Mouse (Mus musculus) urinary bladder, postnatal 10 days (tissue): ENCODE data around the gene Stx5a.
A peak's percentile ranks its signal among the peaks of the same experiment; 100 is the strongest.

Source experiments
- DNase-seq: peaks from one replicate; pipeline ENCODE4 v3.0.0; 2022; ENCODE audit warnings: low spot score

Gene Stx5a

DNA sequence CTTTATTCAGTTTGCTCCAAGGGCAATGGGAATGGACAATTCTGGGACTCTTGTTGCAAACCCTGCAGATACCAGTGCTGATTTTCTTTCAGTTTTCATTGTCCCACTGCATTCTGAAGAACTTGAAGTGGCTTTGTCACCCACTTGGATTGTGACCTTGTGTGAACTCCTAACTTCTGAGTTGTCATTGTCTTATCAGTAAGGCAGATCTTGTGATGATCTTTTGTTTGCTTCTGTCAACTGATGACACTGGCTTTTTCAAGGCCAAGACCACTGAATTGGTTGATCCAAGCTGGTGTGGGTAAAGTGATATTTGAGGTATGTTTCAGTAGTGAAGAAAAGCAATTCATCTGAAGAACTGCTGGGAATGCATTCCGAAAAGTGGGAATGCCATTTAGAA, 4.2 kb downstream of the Stx5a start:
- DNase-seq = no peak

DNA sequence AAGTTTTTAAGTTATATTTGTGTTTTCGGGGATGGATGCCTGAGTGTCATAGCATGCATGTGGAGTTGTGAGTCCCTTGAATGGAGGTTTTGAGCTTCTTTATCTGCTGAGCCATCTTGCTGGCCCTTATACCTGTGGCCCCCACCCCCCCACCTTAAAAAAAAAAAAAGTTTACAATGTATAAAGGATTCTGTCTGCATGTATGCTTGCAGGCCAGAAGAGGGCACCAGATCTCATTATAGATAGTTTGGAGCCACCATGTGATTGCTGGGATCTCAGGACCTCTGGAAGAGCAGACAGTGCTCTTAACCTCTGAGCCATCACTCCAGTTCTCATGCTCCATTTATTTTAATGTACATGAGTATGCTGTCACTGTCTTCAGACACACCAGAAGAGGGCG, 6.2 kb downstream of the Stx5a start:
- no peak for DNase-seq

DNA sequence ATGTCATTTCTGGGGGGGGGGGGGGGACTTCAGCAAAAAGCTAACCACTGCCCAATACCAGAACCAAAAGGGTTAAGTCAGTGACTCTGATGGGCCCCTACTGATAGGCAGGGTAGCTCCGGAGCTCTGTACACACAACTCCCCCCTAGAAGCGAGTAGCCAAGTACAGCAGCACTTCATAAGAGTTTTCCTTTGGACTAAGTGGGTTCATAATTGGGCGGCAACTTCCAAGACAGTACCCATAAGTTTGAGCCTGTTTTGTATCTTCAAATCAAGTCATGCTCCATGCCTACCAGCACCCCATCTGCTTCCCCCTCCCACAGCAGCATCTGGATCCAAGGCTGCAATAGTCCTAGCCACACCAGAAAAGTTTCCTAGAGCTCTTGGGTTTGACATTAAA, 14.4 kb downstream of the Stx5a start:
- DNase-seq = no peak

DNA sequence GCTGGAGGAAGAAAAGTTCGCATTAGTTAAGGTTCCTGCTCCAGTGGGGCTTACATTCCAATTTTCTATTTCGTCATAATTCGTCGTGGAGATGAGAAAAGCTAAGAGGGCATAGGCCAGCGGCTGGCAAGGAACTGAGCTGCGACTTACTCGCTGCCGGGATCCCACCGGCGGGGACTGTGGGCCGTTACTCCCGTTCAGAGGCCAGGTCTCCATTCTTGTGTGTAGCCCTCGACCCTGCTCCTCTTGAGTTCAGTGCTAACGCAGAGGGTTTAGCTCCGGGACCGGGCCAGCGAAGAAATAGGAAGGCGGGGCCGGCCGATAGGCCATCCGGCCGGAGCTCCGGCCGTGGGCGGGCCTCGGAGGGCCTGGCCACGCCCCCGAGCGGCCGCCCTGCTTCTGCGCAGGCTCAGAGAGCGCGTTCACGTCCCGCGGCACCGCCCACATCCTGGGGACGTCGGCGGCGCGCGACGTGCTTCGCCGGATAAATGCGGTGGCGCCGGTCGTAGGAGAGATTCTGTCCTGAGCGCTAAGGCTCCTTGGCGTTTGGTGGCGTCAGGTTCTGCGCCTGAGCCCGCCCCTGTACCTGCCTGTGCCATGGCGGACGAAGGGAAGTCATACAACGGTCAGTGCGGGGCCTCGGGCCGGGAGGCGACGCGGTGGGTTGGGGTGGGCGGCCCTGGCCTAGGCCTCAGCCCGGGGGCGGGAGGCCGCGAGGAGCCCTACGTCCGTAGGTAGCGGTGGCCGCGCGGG, 15.6 kb downstream of the Stx5a start, which contains the start of gene Nxf1:
TSS of gene Nxf1 (plus strand) at position 439 of the 753 bp plus-strand sequence.
- DNase-seq = peak; percentile 70

DNA sequence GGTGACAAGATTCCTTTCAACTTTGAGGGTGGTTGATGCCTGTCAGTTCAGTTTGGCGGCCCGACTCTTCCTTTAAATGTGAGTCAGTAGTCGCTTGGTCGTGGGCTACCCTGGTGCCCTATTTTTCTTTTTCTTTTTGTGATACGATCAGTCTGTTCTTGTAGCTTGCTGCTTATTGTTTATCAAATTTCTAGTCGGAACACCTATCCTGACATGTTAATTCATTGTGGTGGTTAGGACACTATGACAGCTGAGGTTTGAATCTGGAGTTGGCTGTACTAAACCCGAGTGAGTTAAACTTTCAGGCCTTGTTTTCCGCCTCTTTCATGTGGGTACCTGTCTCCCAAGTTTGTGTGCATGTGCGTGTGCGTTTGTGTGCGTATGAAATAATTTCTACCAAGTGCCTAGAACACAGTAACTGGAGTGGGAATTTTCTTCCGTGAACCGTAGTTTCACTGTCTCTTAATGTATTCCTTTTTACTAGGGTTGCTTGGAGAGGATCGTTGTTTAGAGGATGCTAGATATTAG, 16.3 kb downstream of the Stx5a start:
- no peak for DNase-seq

DNA sequence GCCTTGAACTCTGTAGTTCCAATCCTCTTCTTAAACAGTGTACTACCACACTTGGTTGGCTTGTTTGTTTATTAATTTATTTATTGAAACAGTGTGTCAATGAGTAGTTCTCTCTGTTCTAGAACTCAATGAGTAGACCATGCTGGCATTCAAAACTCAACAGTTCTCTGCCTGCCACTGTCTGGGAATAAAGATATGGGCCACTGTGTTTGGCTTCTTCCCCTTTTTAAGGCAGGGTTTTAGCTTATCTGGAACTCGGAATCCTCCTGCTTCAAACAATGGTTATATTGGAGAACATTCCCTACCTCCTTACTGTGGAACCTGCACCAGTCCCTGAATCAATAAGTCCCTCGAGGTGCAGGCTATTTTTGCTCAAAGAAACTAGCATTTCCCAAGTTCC, 17.7 kb downstream of the Stx5a start:
- no peak for DNase-seq

DNA sequence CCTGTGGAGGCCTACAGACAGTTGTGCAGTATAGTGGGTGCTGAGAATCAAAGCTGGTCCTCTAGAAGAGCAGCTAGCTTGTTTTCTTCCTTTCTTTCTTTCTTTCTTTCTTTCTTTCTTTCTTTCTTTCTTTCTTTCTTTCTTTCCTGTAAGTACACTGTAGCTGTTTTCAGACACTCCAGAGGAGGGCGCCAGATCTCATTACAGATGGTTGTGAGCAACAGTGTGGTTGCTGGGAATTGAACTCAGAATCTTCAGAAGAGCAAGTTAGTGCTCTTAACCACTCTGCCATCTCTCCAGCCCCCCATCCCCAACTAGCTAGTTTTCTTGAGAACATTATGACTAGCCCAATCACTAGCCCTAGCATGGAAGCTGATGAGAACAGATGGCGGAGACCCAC, 19.5 kb downstream of the Stx5a start:
- DNase-seq = no peak

DNA sequence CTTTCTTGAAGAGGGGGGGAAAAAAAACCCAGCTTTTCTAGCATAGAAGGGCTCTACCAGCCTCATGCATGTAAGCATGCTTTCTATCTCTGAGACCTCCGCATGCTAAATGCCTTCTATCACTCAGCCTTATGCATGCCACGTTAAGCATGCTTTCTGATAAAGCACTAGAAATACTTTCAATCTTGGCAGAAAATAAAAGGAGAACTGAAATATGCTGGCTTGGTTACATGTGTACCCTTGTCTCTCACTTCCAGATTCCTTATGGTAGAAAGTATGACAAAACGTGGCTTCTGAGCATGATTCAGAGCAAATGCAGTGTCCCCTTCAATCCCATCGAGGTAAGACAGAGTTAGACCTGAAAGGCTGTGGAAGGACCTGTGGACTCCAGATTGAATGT, 22.1 kb downstream of the Stx5a start:
- DNase-seq = no peak

DNA sequence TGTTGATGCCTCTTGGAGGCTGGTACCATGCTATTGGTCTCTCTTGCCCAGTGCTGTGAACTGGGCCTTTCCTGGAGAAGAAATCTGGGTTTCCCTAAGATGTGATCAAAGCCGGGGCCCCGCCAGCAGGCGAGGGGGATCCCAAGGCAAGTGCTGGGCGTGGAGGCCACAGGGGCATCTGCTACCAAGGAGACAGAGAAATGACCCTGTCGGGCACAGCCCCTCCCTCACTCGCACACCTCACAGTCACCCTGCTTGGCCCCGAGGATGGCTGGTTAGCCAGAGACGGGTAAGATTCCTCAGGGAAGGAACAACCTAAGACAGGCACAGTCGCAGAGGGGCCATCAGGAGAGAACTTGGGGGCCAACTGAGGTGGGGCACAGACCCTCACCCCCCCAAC, 24.3 kb downstream of the Stx5a start:
- DNase-seq = no peak

DNA sequence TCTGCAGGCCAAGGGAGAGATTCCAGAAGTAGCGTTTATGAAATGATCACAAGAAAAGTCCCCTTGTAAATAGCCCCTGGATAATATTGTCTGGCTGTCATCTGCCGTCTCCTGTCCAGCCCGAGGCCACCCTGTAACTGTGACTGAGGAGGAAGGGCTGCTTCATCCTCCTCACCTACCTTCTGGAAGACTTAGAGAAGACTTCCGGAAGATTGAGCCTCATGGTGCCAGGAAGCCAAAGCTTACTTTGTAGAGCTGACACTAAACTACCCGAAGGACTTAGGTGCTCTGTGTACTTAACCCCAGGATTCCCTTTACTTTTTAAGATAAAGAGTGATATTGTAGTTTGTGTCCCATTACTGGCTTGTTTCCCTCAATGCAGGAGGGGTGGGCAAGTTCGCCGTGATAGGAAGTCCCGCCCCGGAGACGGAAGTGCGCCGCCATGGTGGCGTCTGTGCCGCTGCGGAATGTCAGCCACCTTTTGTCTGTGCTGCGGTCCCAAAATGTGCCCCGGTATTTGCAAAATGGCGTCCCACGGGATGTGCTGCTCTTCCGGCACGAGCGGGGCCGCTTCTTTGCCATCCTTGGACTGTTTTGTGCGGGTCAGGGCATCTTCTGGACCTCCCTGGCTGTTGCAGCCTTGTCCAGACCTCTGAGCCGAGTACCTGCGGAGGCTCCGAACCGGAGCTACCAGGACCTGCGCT, 29.5 kb downstream of the Stx5a start, which contains the start of gene Tmem223:
TSS of gene Tmem223 (plus strand) at position 430 of the 704 bp plus-strand sequence.
- DNase-seq = peak; percentile 27

DNA sequence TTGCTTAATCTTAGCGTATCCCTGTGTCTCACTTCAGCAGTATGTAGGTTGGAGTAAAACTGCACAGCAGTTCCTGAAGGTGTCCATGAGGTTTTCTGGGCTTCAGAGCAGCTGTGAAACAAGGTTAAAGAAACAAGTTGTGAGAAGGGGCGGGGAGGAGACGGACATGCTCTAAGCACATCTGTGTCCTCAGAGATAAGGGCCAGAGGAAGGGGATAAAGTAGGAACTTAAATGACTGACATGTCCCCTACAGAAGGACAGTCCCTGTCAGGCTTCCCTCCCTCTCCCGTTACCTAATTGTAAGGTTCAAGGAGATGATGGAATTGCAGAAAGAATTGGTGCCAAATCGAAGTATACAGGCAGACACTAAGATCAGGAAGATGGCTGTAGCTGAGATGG, 31.8 kb downstream of the Stx5a start:
- no peak for DNase-seq

DNA sequence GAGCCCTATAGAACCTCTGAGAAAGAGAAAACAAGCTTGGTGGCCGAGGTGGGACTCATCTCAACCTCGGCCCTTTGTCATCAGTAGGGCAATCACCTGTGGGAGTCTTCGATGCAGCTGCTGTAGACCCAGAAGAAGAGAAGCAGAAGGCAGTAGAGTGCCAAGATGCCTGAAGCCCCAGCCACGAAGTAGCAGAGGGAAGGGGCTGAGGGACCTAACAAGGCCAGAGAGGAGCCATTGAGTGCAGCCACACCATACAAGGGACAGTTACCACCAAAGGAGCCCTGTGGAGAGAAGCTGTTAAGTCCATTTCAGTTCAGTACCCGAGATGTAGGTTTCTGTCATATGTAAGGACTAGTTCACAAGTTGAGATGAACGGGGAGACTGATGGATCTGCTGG, 32.2 kb downstream of the Stx5a start:
- DNase-seq = no peak

DNA sequence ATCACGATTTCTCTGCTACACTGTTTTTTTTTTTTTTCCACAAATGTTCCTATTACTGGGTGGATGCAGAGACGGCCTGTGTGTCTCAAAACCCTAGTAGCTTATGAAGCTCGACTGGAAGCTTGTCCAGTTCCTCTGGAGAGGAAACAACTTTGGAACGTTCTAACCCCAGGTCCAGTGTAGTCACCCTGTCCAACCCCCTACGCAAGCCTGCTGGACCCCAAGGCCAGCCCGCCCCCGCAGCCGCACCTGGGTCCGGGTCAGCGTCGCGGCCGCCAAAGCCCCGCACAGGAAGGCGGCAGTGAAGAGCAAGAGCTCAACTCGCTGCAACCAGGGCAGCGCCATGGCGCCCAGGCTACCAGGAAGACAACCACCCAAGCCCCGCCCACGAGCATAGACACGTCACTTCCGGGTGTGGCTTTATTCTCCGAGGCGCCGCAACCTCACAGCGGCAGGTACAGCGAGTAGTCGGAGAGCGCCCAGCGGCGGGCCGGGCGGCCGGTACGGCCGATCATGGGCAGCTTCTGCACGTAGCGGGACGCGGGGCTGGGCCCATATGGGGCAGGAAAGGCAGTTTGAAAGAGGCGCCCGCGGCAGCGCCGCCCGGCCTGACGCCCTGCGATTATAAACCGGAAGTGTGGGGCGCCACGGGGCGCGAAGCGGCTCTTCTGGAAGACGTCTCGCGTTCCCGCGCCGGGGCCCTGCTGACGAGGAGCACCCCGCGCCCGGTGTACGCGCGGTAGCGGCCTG, 33.0 kb downstream of the Stx5a start, which contains the start of gene Tmem179b:
TSS of gene Tmem179b (minus strand) at position 382 of the 750 bp plus-strand sequence.
- DNase-seq = peak; percentile 86

DNA sequence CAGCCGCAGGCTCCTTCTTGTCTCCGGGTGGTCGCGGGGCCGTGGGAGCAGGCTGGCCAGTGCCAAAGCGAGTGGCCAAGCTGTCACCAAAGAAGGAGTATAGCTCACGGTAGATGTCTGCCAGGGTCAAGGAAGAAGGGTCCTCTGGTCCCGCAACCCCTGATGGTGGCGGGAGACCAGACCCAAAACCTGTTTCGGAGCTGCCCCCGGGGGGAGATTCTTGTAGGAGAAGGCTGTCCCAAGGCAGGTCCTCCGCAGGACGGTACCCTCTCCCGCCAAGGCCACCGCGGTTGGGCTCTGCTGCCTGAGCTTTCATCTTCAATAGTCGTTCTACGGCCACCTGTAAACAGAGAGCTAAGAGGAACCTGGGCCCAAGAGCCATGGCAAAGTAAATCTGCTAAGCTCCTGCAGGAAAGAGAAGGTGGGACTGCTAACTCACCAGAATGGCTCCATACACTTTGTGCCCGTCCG, 33.8 kb downstream of the Stx5a start:
- DNase-seq = no peak

DNA sequence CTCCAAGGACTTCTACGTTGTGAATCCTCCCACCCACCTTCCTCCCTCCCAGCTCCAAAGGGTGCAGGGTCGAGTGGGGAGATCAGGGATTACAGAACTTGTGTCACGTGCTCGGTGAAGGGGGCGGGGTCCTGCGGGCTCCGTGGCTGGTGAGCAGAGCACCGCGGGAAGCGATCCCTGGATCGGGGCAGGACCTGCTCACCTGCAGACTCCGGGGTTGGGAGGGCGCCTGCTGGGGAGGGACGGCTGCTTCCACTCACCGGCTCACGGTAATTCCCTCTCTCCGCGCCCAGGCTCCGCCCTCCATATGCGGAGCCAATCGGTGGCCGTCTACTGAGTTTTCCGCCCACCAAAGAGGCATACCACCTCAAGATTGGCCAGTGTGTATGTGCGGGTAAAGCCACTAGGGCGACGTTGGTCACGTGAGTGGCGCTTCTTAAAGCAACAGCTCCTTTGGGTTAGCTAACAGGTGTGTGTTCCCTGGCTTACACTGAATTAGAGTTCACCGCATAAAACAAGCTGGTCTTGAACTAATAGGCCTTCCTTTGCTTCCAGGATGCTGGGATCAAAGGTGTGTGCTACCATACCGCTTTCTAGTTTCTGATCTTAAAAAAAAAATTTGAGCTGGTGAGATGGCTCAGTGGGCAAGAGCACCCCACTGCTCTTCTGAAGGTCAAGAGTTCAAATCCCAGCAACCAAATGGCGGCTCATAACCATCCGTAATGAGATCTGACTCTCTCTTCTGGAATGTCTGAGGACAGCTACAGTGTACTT, 45.0 kb downstream of the Stx5a start, which contains the start of gene Taf6l:
TSS of gene Taf6l (minus strand) at position 410 of the 774 bp plus-strand sequence.
- peak; percentile 48 for DNase-seq

DNA sequence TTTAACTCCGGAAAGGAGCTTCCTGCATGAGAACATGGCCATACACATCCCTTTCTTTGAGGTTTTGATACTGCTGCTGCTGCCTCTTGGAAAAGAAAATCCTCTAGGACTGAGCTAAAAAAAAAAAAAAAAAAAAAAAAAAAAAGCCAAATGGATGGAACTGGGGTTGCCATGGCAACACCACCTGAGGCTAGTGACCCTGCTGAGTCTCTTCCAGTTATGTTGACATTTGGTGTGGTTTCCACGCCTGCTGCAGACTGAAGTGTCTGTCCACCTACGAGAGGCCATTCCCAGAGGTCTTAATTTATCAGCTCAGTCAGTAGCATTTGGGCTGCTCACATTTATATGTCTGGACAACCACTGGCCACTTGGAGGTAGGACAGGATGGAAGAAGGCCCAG, 47.3 kb downstream of the Stx5a start:
- DNase-seq = no peak

DNA sequence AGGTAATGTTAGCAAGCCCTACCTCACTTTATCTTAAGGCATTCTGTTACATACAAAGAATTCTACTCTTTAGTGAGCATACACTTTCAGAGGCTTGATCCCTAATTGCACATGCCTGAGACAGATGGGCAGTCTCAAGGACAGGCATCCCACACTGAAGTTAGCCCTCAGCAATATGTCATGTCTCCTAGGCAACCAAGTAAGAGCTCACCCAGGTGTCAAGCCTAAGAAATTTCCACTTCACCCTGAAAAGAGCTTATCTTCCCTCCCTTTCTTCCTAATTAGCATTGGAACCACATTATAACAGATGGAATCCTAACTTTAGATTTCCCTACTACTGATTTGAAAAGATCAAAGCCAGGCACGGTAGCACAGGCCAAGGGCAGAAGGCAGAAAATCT, 48.0 kb downstream of the Stx5a start:
- DNase-seq = no peak

DNA sequence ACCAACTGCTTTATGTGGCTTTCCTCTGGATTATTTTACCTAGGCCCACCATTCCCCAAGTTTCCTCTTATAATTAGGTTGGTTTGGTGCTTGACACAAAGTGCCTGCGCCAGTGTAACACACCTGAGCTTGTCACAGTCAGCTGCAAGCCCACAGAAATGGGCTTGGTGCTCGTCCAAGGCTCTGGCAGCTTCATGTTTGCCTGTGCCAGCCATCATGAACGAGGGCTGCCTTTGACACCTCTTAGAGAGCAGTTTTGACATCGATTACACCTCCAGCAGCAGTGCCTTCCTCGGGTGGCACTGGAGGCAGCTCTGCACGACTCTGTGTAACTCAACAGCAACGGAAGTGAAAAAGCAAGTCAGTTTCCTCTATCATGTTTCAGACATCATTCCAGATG, 49.0 kb downstream of the Stx5a start:
- DNase-seq = no peak

DNA sequence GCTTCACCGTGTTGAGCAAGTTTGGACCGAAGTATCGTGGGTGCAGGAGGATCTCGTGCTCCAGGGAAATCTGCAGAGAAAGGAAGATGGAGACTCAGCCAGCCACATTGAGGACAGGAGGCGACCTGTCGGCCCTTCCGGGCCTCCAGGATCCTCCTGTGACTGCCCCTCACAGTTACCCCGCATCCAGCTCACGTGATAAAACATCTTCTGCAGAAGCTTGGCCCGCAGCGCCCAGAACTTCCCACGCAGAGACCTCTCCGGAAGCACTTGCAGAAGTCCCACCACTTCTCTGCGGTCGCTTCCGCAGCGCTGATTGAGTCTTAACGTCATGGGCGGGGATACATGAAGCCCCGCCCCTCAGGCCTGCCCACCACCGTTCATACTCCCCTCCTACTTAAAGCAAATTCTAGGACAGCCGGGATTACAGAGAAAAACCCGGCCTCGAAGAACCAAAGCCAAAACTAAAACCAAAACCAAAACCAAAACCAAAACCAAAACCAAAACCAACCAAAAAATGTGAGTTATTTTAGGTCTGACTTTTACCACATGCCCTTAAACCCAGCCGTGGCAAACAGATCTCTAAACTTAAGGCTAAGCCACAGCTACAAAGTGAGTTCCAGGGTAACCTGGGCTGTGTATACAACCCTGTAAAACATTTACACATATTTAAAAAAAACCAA, 57.2 kb downstream of the Stx5a start, which contains the start of gene Polr2g:
TSS of gene Polr2g (minus strand) at position 314 of the 683 bp plus-strand sequence.
- DNase-seq = peak; percentile 54

DNA sequence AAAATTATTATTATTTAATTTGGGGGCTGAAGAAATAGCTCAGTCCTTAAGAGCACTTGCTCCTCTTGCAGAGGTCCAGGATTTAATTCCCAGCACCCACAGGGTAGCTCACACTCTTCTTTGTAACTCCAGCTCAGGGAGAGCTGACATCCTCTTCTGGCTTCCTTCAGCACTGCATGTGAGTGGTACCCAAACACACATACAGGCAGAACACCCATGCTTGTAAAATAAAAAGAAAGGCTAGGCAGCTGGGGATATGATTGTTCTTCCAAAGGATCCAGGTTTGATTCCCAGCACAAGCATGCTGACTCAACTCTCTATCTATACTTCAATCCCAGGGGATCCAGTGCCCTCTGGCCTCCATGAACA, 57.7 kb downstream of the Stx5a start:
- DNase-seq = no peak
